Mouse (Mus musculus) CH12.LX (cell line): ENCODE measurements at regions not wholly inside any gene's neighbourhood (a gene's known extent, or its start where the extent isn't known, plus 50 kb on each side); places are given as distances from the start of the nearest gene placed in this dataset.

Experiments
- DNase-seq: peaks from one replicate; pipeline ENCODE4 v3.0.0-alpha.2; 2013; ENCODE audit errors: extremely low read depth
- H3K27ac ChIP-seq: 2 replicates; pipeline ENCODE4 v1.5.1; 2012; ENCODE audit warnings: low read depth, mild to moderate bottlenecking, control low read depth, moderate library complexity; ENCODE audit not compliant: insufficient read depth
- H3K27me3 ChIP-seq: replicated peaks from 2 replicates; pipeline ENCODE3; 2012; ENCODE audit warnings: inconsistent platforms
- H3K36me3 ChIP-seq, 2 experiments: replicated peaks in 1 of 2; 2 replicates each; pipeline versions ENCODE3 to v1.6.1; 2012; ENCODE audit warnings: inconsistent platforms in 1 of 2, low read length in 1 of 2, mild to moderate bottlenecking in 1 of 2, mixed read lengths in 1 of 2, moderate library complexity in 1 of 2; ENCODE audit not compliant: control insufficient read depth in 1 of 2, insufficient read depth in 1 of 2
- H3K4me1 ChIP-seq, 2 experiments: 2 replicates each; pipeline ENCODE4 v1.6.1; 2012; ENCODE audit warnings: inconsistent platforms in 1 of 2, moderate library complexity in 1 of 2; ENCODE audit not compliant: insufficient read depth in 2 of 2, control insufficient read depth in 1 of 2
- H3K4me2 ChIP-seq: 2 replicates; pipeline ENCODE4 v1.6.1; 2012; ENCODE audit warnings: low read depth, mild to moderate bottlenecking, control low read depth; ENCODE audit not compliant: poor library complexity, insufficient read depth, severe bottlenecking
- H3K4me3 ChIP-seq, 3 experiments: fragments of 150-350 bp in 1 of 3; sonication (generic) in 1 of 3; replicated peaks in 1 of 3; 2 replicates each; pipeline versions ENCODE3 to v1.5.1; 2011 to 2012; ENCODE audit warnings: low read depth in 2 of 3, low read length in 2 of 3, mild to moderate bottlenecking in 2 of 3, moderate library complexity in 2 of 3, control low read depth in 1 of 3, improper control_type of control experiment in 1 of 3, inconsistent platforms in 1 of 3, mixed read lengths in 1 of 3; ENCODE audit not compliant: poor library complexity in 1 of 3
- H3K79me2 ChIP-seq: replicated peaks from 2 replicates; pipeline ENCODE4 v1.6.1; 2012; ENCODE audit warnings: mild to moderate bottlenecking, moderate library complexity; ENCODE audit not compliant: control insufficient read depth, poor library complexity, insufficient read depth, severe bottlenecking; ENCODE audit errors: extremely low read depth
- H3K9ac ChIP-seq: 2 replicates; pipeline ENCODE4 v1.6.1; 2012; ENCODE audit warnings: low read depth, mild to moderate bottlenecking, control low read depth, moderate library complexity; ENCODE audit not compliant: insufficient read depth
- H3K9me3 ChIP-seq: replicated peaks from 2 replicates; pipeline ENCODE3; 2012; ENCODE audit warnings: low read length, inconsistent platforms, mixed read lengths
- CHD1 ChIP-seq: IDR thresholded peaks from 2 replicates; pipeline ENCODE4 v1.6.1; 2012; ENCODE audit warnings: low read depth, low read length, improper control_type of control experiment, inconsistent platforms
- CHD2 ChIP-seq: IDR thresholded peaks from 2 replicates; pipeline ENCODE4 v1.6.1; 2011; ENCODE audit warnings: low read length, improper control_type of control experiment
- CTCF ChIP-seq, 2 experiments: IDR thresholded peaks in 1 of 2; conservative IDR thresholded peaks in 1 of 2; 2 replicates each; pipeline ENCODE4 v1.5.1; 2011 to 2012; ENCODE audit warnings: low read depth in 2 of 2, low read length in 2 of 2, improper control_type of control experiment in 1 of 2, inconsistent platforms in 1 of 2, mild to moderate bottlenecking in 1 of 2, moderate library complexity in 1 of 2
- E2F4 ChIP-seq: IDR thresholded peaks from 2 replicates; pipeline ENCODE4 v1.6.1; 2011; ENCODE audit warnings: low read depth, low read length, improper control_type of control experiment; ENCODE audit not compliant: insufficient replicate concordance
- ELF1 ChIP-seq: IDR thresholded peaks from 2 replicates; pipeline ENCODE4 v1.6.1; 2014; ENCODE audit warnings: low read depth, mild to moderate bottlenecking, inconsistent platforms, low read length, improper control_type of control experiment
- EP300 ChIP-seq: IDR thresholded peaks from 2 replicates; pipeline ENCODE4 v1.6.1; 2011; ENCODE audit warnings: low read length, improper control_type of control experiment
- GABPA ChIP-seq: IDR thresholded peaks from 2 replicates; pipeline ENCODE4 v1.6.1; 2012; ENCODE audit warnings: low read depth, low read length, improper control_type of control experiment, inconsistent platforms; ENCODE audit not compliant: insufficient replicate concordance
- JUN ChIP-seq: IDR thresholded peaks from 2 replicates; pipeline ENCODE4 v1.6.1; 2011; ENCODE audit warnings: low read depth, mild to moderate bottlenecking, low read length, improper control_type of control experiment, moderate library complexity; ENCODE audit not compliant: insufficient read depth
- KAT2A ChIP-seq: IDR thresholded peaks from 2 replicates; pipeline ENCODE4 v1.6.1; 2012; ENCODE audit warnings: low read length, improper control_type of control experiment, inconsistent platforms; ENCODE audit not compliant: insufficient replicate concordance
- MAFK ChIP-seq: IDR thresholded peaks from 2 replicates; pipeline ENCODE4 v1.6.1; 2011; ENCODE audit warnings: low read length, improper control_type of control experiment; ENCODE audit not compliant: insufficient replicate concordance
- MAX ChIP-seq: IDR thresholded peaks from 2 replicates; pipeline ENCODE4 v1.6.1; 2011; ENCODE audit warnings: low read length, improper control_type of control experiment
- MAZ ChIP-seq: IDR thresholded peaks from 2 replicates; pipeline ENCODE4 v1.6.1; 2012; ENCODE audit warnings: low read depth, mild to moderate bottlenecking, inconsistent platforms, low read length, improper control_type of control experiment, moderate library complexity
- MEF2A ChIP-seq: IDR thresholded peaks from 2 replicates; pipeline ENCODE4 v1.6.1; 2014; ENCODE audit warnings: low read depth, mild to moderate bottlenecking, inconsistent platforms, low read length, improper control_type of control experiment, borderline replicate concordance
- MYC ChIP-seq: IDR thresholded peaks from 2 replicates; pipeline ENCODE4 v1.6.1; 2011; ENCODE audit warnings: low read depth, mild to moderate bottlenecking, improper control_type of control experiment, low read length
- PAX5 ChIP-seq: IDR thresholded peaks from 2 replicates; pipeline ENCODE4 v1.6.1; 2012; ENCODE audit warnings: low read length, inconsistent platforms, mixed read lengths
- POLR2A ChIP-seq: IDR thresholded peaks from 2 replicates; pipeline ENCODE4 v1.6.1; 2011; ENCODE audit warnings: low read depth, mild to moderate bottlenecking, improper control_type of control experiment, low read length
- RAD21 ChIP-seq: IDR thresholded peaks from 2 replicates; pipeline ENCODE4 v1.6.1; 2011; ENCODE audit warnings: low read depth, mild to moderate bottlenecking, low read length, improper control_type of control experiment, moderate library complexity
- RCOR1 ChIP-seq: conservative IDR thresholded peaks from 2 replicates; pipeline ENCODE4 v1.6.1; 2012; ENCODE audit warnings: low read depth, mild to moderate bottlenecking, inconsistent platforms, low read length, improper control_type of control experiment
- SIN3A ChIP-seq: IDR thresholded peaks from 2 replicates; pipeline ENCODE4 v1.6.1; 2012; ENCODE audit warnings: low read length, improper control_type of control experiment, inconsistent platforms
- SMC3 ChIP-seq: IDR thresholded peaks from 2 replicates; pipeline ENCODE4 v1.6.1; 2011; ENCODE audit warnings: low read depth, low read length, improper control_type of control experiment
- TCF12 ChIP-seq: IDR thresholded peaks from 2 replicates; pipeline ENCODE4 v1.6.1; 2014; ENCODE audit warnings: low read depth, mild to moderate bottlenecking, inconsistent platforms, low read length, improper control_type of control experiment
- ZMIZ1 ChIP-seq: IDR thresholded peaks from 2 replicates; pipeline ENCODE4 v1.6.1; 2012; ENCODE audit warnings: low read depth, mild to moderate bottlenecking, inconsistent platforms, low read length, improper control_type of control experiment
- dilution Hi-C: fragments of 300-500 bp; cut with MboI; formaldehyde crosslinking; loops from 2 replicates; pipeline ENCODE4 v1.14.3; 2020; ENCODE audit warnings: low sequenced_read_pairs; ENCODE audit not compliant: extremely low pct_unique_long_range_greater_than_20kb, extremely low pct_ligation_motif_present
- in situ Hi-C: fragments of 300-500 bp; cut with MboI; formaldehyde crosslinking; loops from 3 replicates; pipeline ENCODE4 v1.14.3; 2019; ENCODE audit warnings: low sequenced_read_pairs, low pct_ligation_motif_present, low pct_unique_long_range_greater_than_20kb, mixed read lengths

DNA sequence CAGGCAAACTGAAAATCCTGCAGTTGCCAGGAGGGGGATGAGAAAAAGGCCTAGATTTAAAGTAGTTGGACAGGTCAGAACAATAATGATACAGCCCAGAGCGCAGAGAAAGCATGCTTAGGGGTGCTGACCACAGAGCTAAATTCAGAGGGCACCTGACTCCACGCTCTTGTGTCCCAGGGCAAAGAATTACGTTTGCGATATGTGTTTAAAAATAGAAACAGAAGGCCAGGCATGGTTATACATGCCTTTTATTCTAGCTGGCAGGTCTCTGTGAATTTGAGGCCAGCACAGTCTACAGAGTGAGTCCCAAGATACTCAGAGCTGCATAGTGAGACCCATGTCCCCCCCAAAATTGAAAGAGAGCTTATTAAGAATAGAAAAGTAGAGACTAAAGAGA lies 192.9 kb downstream of the Tmem114 start:
- no peak for TF ChIP-seq JUN
- no peak for TF ChIP-seq SIN3A
- TF ChIP-seq ZMIZ1, result no peak
- TF ChIP-seq POLR2A, result no peak
- dilution Hi-C loops (no loop called here), in situ Hi-C loops (no loop called here)

DNA sequence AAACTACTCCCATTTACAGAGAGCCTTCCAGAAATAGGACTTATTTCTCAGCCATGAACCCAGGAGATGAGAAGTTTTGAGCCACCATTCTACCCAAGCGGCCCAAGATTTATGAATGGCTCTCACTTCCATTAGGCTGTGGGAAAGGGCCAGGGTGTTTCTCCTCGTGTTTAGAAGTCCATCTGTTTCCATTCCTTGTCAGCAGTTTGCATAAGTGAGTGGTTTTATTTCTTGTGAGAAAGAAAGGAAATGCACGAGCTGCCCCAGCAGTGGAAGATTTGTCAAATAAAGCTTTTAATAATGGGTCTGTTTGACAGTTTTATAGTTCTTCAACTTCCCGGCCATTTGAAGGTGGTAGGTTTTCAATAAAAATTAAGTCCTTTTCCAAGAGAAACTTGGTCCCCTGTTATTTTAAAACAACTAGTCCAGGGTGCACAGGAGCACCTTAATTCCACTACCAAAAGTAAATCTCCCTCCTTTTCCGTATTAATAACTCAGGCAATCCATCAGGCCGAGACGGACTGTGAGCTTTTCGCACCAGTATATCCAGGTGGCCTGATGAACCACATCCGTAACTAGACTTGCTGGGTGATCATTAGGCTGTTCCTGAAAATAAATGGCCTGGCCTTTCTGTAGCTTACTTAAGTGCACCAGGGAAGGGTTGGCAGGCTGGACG lies 201.2 kb downstream of the Tmem114 start:
- peaks cover 10% of the 10 kb centered on the region for H3K9me3 ChIP-seq
- no peaks in the 10 kb centered on the region for H3K79me2 ChIP-seq
- dilution Hi-C loops (no loop called here), in situ Hi-C loops (no loop called here)
- H3K36me3 ChIP-seq, result no peaks in the 10 kb centered on the region
- DNase-seq, result no peak
- H3K4me3 ChIP-seq, result no peak overlapping the region
- peaks cover 17% of the 10 kb centered on the region for H3K27me3 ChIP-seq
- H3K4me2 ChIP-seq, result no peak overlapping the region
- H3K4me1 ChIP-seq, result no peaks in the 10 kb centered on the region
- TF ChIP-seq RCOR1 (no peak), CTCF (conservative IDR thresholded peaks at IDR 0.05 in 1 of 2, IDR thresholded peaks at IDR 0.05 in 1 of 2; ENCODE audit: low read depth in 2 of 2, low read length in 2 of 2) (no peak), MAZ (no peak), MYC (no peak), E2F4 (no peak), CHD1 (no peak), EP300 (no peak), POLR2A (no peak), MAFK (no peak), CHD2 (no peak), ELF1 (no peak), SMC3 (no peak), GABPA (no peak), MAX (no peak), RAD21 (no peak), PAX5 (no peak), TCF12 (no peak), MEF2A (no peak), KAT2A (no peak)
- no peak overlapping the region for H3K9ac ChIP-seq
- H3K27ac ChIP-seq, result no peak overlapping the region

More for the DNA sequence above, 192.9 kb downstream of the Tmem114 start:
- Histone ChIP-seq H3K27ac (no peak overlapping the region), H3K36me3 (no peaks in the 10 kb centered on the region), H3K4me2 (no peak overlapping the region), H3K27me3 (peaks cover 26% of the 10 kb centered on the region), H3K4me3 (no peak overlapping the region), H3K4me1 (no peaks in the 10 kb centered on the region), H3K9me3 (no peaks in the 10 kb centered on the region), H3K79me2 (no peaks in the 10 kb centered on the region), H3K9ac (no peak overlapping the region)
- no peak for DNase-seq
